25 mouse cellular contexts compared by ENCODE assay signal in the genomic region with DNA sequence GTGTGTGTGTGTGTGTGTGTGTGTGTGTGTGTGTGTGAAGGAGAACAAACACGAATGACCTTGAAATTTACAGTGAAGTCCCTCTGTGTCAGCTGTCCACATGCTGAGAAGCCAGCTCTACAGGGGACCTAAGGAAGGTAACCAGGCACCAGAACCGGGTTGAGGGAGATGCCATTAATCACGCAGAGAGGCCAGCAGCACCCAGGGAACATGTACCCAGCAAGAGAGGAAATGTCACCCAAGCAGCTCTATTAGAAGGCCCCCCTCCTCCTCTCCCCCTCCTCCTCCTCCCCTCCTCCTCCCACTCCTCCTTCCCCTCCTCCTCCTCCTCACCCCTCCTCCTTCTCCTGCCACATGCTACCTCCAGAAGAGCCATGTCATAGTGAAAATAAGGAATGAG.
"Had no signal": no experiment of that assay in that cellular context is flagged by ENCODE, and none has a peak within 500 bp of the region (broad histone marks: within the 10 kb centered on the region; RNA-seq: fewer than 3 reads in every experiment).

No protein-coding gene starts in this region.

- H3K4me3 ChIP-seq: gastrocnemius, adult 2 months; heart, embryonic 10.5 days; heart, embryonic 12.5 days; hindbrain, embryonic 10.5 days; hindbrain, embryonic 12.5 days; intestine, embryonic 15.5 days; layer of hippocampus, adult 2 months; left cerebral cortex, adult 2 months; limb, embryonic 10.5 days; limb, embryonic 12.5 days; liver, embryonic 13.5 days; liver, embryonic 15.5 days had no signal

- H3K4me2 ChIP-seq: heart, embryonic 12.5 days; hindbrain, embryonic 12.5 days; intestine, embryonic 15.5 days; limb, embryonic 12.5 days; liver, embryonic 11.5 days; liver, embryonic 13.5 days; liver, embryonic 15.5 days had no signal

- H3K36me3 ChIP-seq: heart, embryonic 10.5 days; heart, embryonic 12.5 days; hindbrain, embryonic 10.5 days; hindbrain, embryonic 12.5 days; intestine, embryonic 15.5 days; limb, embryonic 10.5 days; limb, embryonic 12.5 days; liver, embryonic 13.5 days; liver, embryonic 15.5 days had no signal

- DNase-seq: gastrocnemius, adult 2 months; gastrocnemius, postnatal 10 days; gastrocnemius, postnatal 25 days; heart, postnatal 10 days; heart, postnatal 4 days; kidney, adult 18-20 months; kidney, adult 9 months; kidney, postnatal 4 days; liver; liver, embryonic 13.5 days had no signal

- H3K27ac ChIP-seq: gastrocnemius, adult 2 months; heart, embryonic 10.5 days; hindbrain, embryonic 10.5 days; intestine, embryonic 15.5 days; layer of hippocampus, adult 2 months; left cerebral cortex, adult 2 months; limb, embryonic 10.5 days; limb, embryonic 12.5 days; liver, embryonic 13.5 days; liver, embryonic 15.5 days had no signal

- ATAC-seq: forebrain, embryonic 16.5 days; hindbrain, embryonic 16.5 days; inflammation-experienced regulatory T-cells, adult 6 months; intestine, embryonic 15.5 days; intestine, postnatal 0 days had no signal

- H3K4me1 ChIP-seq: heart, embryonic 10.5 days; heart, embryonic 12.5 days; hindbrain, embryonic 10.5 days; hindbrain, embryonic 12.5 days; intestine, embryonic 15.5 days; limb, embryonic 10.5 days; limb, embryonic 12.5 days; liver, embryonic 13.5 days; liver, embryonic 15.5 days had no signal

- H3K27me3 ChIP-seq: heart, embryonic 12.5 days; hindbrain, embryonic 12.5 days; intestine, embryonic 15.5 days; limb, embryonic 12.5 days; liver, embryonic 13.5 days; liver, embryonic 15.5 days had no signal

- H3K9ac ChIP-seq: heart, embryonic 12.5 days; hindbrain, embryonic 12.5 days; intestine, embryonic 15.5 days; limb, embryonic 12.5 days; liver, embryonic 13.5 days; liver, embryonic 15.5 days had no signal

- H3K9me3 ChIP-seq: heart, embryonic 10.5 days; hindbrain, embryonic 10.5 days; hindbrain, embryonic 12.5 days; intestine, embryonic 15.5 days; limb, embryonic 10.5 days; limb, embryonic 12.5 days had no signal
